Mouse (Mus musculus) left cerebral cortex, adult 2 months (tissue): ENCODE measurements around the gene Klhdc10. TPM values are rescaled to one million over a fixed set of nuclear protein-coding genes. Genes with fewer than 3 reads are reported as not detected.

ENCODE experiments used
- DNase-seq, 2 experiments: peaks; one replicate each; pipeline ENCODE4 v3.0.0; 2021 to 2022; ENCODE audit warnings: low spot score in 2 of 2, mixed read lengths in 1 of 2; ENCODE audit errors: extremely low spot score in 1 of 2
- H3K27ac ChIP-seq: fragments of 200-600 bp; 2 replicates; pipeline ENCODE4 v1.8.1; 2022
- H3K4me3 ChIP-seq: fragments of 200-600 bp; 2 replicates; pipeline ENCODE4 v1.8.1; 2022
- CTCF ChIP-seq: fragments of 200-600 bp; IDR thresholded peaks from 2 replicates; pipeline ENCODE4 v1.8.1; 2022; ENCODE audit warnings: antibody characterized with exemption, mild to moderate bottlenecking, moderate library complexity
- intact Hi-C: fragments of 180-260 bp; cut with DNase I; formaldehyde crosslinking; loops from one replicate; pipeline ENCODE4 v1.15.1; 2025
- long read RNA-seq, 2 experiments: library from polyadenylated mRNA; stranded (forward); transcript quantifications; one replicate each; pipeline ENCODE4 v2.0.0; 2021; ENCODE audit warnings: borderline mapping rate in 2 of 2
- total RNA-seq, 2 experiments: library from RNA; stranded (reverse); gene quantifications; 2 replicates each; pipeline ENCODE4 v1.2.3; 2021

Gene Klhdc10
- total RNA-seq: 10 to 100 TPM; 87.2 to 91.9 TPM
- long read RNA-seq, experiment 1, full-length matches to known transcripts: 49 of 65 reads
- long read RNA-seq, experiment 1, partial matches to known transcripts: 5 of 65 reads
- long read RNA-seq, experiment 1, other reads (novel, unspliced or antisense): 11 of 65 reads
- long read RNA-seq, experiment 2, full-length matches to known transcripts: 37 of 48 reads
- long read RNA-seq, experiment 2, partial matches to known transcripts: 2 of 48 reads
- long read RNA-seq, experiment 2, other reads (novel, unspliced or antisense): 9 of 48 reads

- peak within 1 kb of the TSS; percentile 91 for H3K27ac ChIP-seq
- peak; percentile 99 to 100 for DNase-seq
- H3K4me3 ChIP-seq: peak within 1 kb of the TSS; percentile 88
- intact Hi-C loops: loop anchor here (2.0 to 5.0 kb wide), 5 partner anchors 106 to 637 kb away; partner anchors contain the start of genes Copg2, Ssmem1 and Tmem209
- TF ChIP-seq CTCF: no peak
Measured at GRCm38 (mm10) chr6:30401308-30402015, at the start of gene Klhdc10. Klhdc10 (plus strand) TSS chr6:30401868.

GRCm38 (mm10) chr6:30352762-30353161 is 48.9 kb upstream of the Klhdc10 start:
- no peak for DNase-seq
- Histone ChIP-seq H3K4me3 (no peak overlapping the region), H3K27ac (no peak overlapping the region)
- no peak for TF ChIP-seq CTCF
- intact Hi-C loops: no loop called here

GRCm38 (mm10) chr6:30353661-30354060 is 48.0 kb upstream of the Klhdc10 start:
- no peak overlapping the region for H3K27ac ChIP-seq
- intact Hi-C loops: no loop called here
- H3K4me3 ChIP-seq: no peak overlapping the region
- no peak for TF ChIP-seq CTCF
- DNase-seq: no peak

- intact Hi-C loops: no loop called here
- no peak overlapping the region for H3K4me3 ChIP-seq
- TF ChIP-seq CTCF: no peak
- DNase-seq: no peak
- H3K27ac ChIP-seq: no peak overlapping the region
Measured at GRCm38 (mm10) chr6:30354760-30355159, 46.9 kb upstream of the Klhdc10 start.

- DNase-seq: no peak
- Histone ChIP-seq H3K4me3 (no peak overlapping the region), H3K27ac (no peak overlapping the region)
- no peak for TF ChIP-seq CTCF
- intact Hi-C loops: loop anchor here (2.0 kb wide), 1 partner anchor 265 kb away; no protein-coding TSS in a partner anchor
Measured at GRCm38 (mm10) chr6:30355701-30356100, 46.0 kb upstream of the Klhdc10 start.

- no peak for TF ChIP-seq CTCF
- H3K4me3 ChIP-seq: no peak overlapping the region
- no peak overlapping the region for H3K27ac ChIP-seq
- no peak for DNase-seq
- intact Hi-C loops: loop anchor here (2.0 kb wide), 1 partner anchor 265 kb away; no protein-coding TSS in a partner anchor
Measured at GRCm38 (mm10) chr6:30356161-30356560, 45.5 kb upstream of the Klhdc10 start.

- no peak for TF ChIP-seq CTCF
- Histone ChIP-seq H3K4me3 (no peak overlapping the region), H3K27ac (no peak overlapping the region)
- intact Hi-C loops: loop anchor here (2.0 kb wide), 1 partner anchor 266 kb away; no protein-coding TSS in a partner anchor
- no peak for DNase-seq
Measured at GRCm38 (mm10) chr6:30356680-30357079, 45.0 kb upstream of the Klhdc10 start.

GRCm38 (mm10) chr6:30357561-30358177 is 44.0 kb upstream of the Klhdc10 start:
- TF ChIP-seq CTCF: peak; percentile 94
- intact Hi-C loops: loop anchor here (2.0 kb wide), 2 partner anchors 147 to 267 kb away; no protein-coding TSS in a partner anchor

GRCm38 (mm10) chr6:30359762-30360509 is 41.7 kb upstream of the Klhdc10 start:
- no peak for TF ChIP-seq CTCF
- H3K4me3 ChIP-seq: no peak overlapping the region
- no peak for DNase-seq
- intact Hi-C loops: loop anchor here (2.0 kb wide), 1 partner anchor 149 kb away; no protein-coding TSS in a partner anchor
- H3K27ac ChIP-seq: peak overlapping the region; percentile 15; the same call in 1 of the 2 replicates

More at GRCm38 (mm10) chr6:30357561-30358177, 44.0 kb upstream of the Klhdc10 start:
- DNase-seq: peak; percentile 67 to 76
- Histone ChIP-seq H3K27ac (no peak overlapping the region), H3K4me3 (no peak overlapping the region)

- intact Hi-C loops: no loop called here
- no peak for TF ChIP-seq CTCF
- Histone ChIP-seq H3K4me3 (no peak overlapping the region), H3K27ac (no peak overlapping the region)
- no peak for DNase-seq
Measured at GRCm38 (mm10) chr6:30363808-30364207, 37.9 kb upstream of the Klhdc10 start.

GRCm38 (mm10) chr6:30369291-30369690 is 32.4 kb upstream of the Klhdc10 start:
- Histone ChIP-seq H3K27ac (no peak overlapping the region), H3K4me3 (no peak overlapping the region)
- intact Hi-C loops: no loop called here
- no peak for DNase-seq
- TF ChIP-seq CTCF: peak; percentile 39
